Mouse (Mus musculus) midbrain, embryonic 15.5 days (tissue): ENCODE data around the gene Slc10a7. TPM values are rescaled to one million over a fixed set of nuclear protein-coding genes. Genes with fewer than 3 reads are reported as not detected.
"Not testable (repeated sequence)": the region's sequence is repeated elsewhere in the genome, so short reads cannot be mapped to it uniquely, and the experiment has no call there.

Experiments
- ATAC-seq: fragments of 200-750 bp; cut with Nextera tagmentation; replicated peaks from 2 replicates; pipeline ENCODE4 v1.8.0; 2017; ENCODE audit warnings: moderate TSS enrichment
- H3K27ac ChIP-seq: fragments of 300-500 bp; sonication (generic); 2 replicates; pipeline ENCODE4 v1.5.1; 2015; ENCODE audit warnings: mild to moderate bottlenecking, inconsistent platforms
- H3K27me3 ChIP-seq: fragments of 300-500 bp; sonication (generic); replicated peaks from 2 replicates; pipeline ENCODE4 v1.6.1; 2015; ENCODE audit warnings: inconsistent platforms
- H3K36me3 ChIP-seq: fragments of 300-500 bp; sonication (generic); replicated peaks from 2 replicates; pipeline ENCODE4 v1.6.1; 2015; ENCODE audit warnings: inconsistent platforms
- H3K4me1 ChIP-seq: fragments of 300-500 bp; sonication (generic); 2 replicates; pipeline ENCODE4 v1.6.1; 2015; ENCODE audit warnings: inconsistent platforms
- H3K4me2 ChIP-seq: fragments of 300-500 bp; sonication (generic); 2 replicates; pipeline ENCODE4 v1.6.1; 2015; ENCODE audit warnings: inconsistent platforms, mild to moderate bottlenecking, moderate library complexity
- H3K4me3 ChIP-seq: fragments of 300-500 bp; sonication (generic); 2 replicates; pipeline ENCODE4 v1.5.1; 2015; ENCODE audit warnings: mild to moderate bottlenecking, inconsistent platforms
- H3K9ac ChIP-seq: fragments of 300-500 bp; sonication (generic); 2 replicates; pipeline ENCODE4 v1.6.1; 2015; ENCODE audit warnings: mild to moderate bottlenecking, inconsistent platforms
- H3K9me3 ChIP-seq: fragments of 300-500 bp; sonication (generic); 2 replicates; pipeline ENCODE4 v1.6.1; 2016; ENCODE audit warnings: inconsistent platforms
- WGBS: fragments of 180-500 bp; shearing (Covaris S2); methylation state at CpG from one replicate; pipeline ENCODE4 v1.1.7; 2015; ENCODE audit warnings: mixed read lengths; 5-methylcytosine and 5-hydroxymethylcytosine counted together
- polyA plus RNA-seq: library from polyadenylated mRNA; unstranded; fragments of >200 nt; fragmentation: Nextera tagmentation; extraction: Ambion mirVana; gene quantifications from 2 replicates; pipeline ENCODE4 v1.2.1, GENCODE M21; 2015

Slc10a7 gene
- polyA plus RNA-seq, 1 experiment from 2014 or later, result 11.9 TPM

DNA sequence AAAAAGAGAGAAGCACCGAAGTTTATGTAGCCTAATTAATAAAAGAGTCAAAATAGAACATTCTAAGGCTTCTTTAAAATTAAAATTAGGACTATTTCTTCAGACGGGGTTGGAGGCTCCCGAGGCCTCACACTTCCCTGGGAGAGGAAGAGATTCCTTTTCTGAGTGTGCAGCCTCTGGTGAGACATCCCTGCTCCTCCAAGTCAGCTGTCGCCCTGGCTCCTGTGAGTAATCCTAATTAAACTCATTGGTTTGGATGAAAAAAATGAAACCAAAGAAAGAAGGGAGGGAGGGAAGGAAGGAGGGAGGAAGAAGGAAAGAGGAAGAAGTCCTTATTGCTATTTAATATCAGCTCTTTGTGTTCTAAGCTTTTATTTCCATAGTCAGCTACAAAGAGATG, 205.7 kb downstream of the Slc10a7 start:
- ATAC-seq, result no peak
- Histone ChIP-seq H3K4me1 (no peaks in the 10 kb centered on the region), H3K9me3 (no peaks in the 10 kb centered on the region), H3K27ac (no peak overlapping the region), H3K36me3 (no peaks in the 10 kb centered on the region), H3K4me3 (no peak overlapping the region), H3K27me3 (no peaks in the 10 kb centered on the region), H3K4me2 (no peak overlapping the region), H3K9ac (no peak overlapping the region)
- WGBS, result 75% methylated on average over 4 of the region's 4 CpGs

DNA sequence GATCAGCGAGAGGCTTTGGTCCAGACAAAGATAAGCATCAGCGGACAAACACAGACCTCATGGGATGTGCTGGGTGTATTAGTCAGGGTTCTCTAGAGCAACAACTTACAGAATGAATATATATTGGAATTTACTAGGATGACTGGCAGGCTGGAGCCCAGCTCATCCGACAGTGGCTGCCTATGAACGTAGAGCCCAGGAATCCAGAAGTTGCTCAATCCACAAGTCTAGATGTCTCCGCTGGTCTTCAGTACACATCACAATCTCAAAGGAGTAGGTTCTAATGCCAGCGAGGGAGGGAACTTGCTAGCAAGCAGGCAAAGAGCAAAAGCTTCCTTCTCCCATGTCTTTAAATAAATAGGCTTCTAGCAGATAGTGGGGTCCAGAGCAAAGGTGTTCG, 207.4 kb downstream of the Slc10a7 start:
- H3K27ac ChIP-seq, result no peak overlapping the region
- no peaks in the 10 kb centered on the region for H3K27me3 ChIP-seq
- H3K4me2 ChIP-seq, result no peak overlapping the region
- ATAC-seq, result no peak
- H3K9ac ChIP-seq, result no peak overlapping the region
- H3K9me3 ChIP-seq, result no peaks in the 10 kb centered on the region
- WGBS, result 99% methylated on average over 7 of the region's 7 CpGs
- no peaks in the 10 kb centered on the region for H3K36me3 ChIP-seq
- H3K4me3 ChIP-seq, result no peak overlapping the region
- H3K4me1 ChIP-seq, result no peaks in the 10 kb centered on the region

DNA sequence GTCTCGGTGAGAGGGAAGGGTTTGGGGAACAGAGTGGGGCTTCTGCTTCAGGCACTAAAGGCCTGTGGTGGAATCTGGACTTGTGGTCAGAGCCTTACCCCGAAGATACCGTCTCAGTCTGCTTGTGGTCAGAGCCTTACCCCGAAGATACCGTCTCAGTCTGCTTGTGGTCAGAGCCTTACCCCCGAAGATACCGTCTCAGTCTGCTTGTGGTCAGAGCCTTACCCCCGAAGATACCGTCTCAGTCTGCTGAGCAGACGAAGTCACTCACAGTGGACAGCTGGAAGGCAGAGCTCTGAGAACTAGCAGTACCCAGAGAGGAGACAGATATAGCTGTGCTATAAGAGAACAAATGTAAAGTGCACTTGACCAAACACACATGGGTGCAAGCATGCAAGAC, 208.0 kb downstream of the Slc10a7 start:
- not testable (repeated sequence) for H3K36me3 ChIP-seq, H3K9me3 ChIP-seq, ATAC-seq, H3K27ac ChIP-seq, H3K4me1 ChIP-seq, H3K9ac ChIP-seq, H3K27me3 ChIP-seq, H3K4me2 ChIP-seq, H3K4me3 ChIP-seq
- 95% methylated on average over 10 of the region's 10 CpGs for WGBS

DNA sequence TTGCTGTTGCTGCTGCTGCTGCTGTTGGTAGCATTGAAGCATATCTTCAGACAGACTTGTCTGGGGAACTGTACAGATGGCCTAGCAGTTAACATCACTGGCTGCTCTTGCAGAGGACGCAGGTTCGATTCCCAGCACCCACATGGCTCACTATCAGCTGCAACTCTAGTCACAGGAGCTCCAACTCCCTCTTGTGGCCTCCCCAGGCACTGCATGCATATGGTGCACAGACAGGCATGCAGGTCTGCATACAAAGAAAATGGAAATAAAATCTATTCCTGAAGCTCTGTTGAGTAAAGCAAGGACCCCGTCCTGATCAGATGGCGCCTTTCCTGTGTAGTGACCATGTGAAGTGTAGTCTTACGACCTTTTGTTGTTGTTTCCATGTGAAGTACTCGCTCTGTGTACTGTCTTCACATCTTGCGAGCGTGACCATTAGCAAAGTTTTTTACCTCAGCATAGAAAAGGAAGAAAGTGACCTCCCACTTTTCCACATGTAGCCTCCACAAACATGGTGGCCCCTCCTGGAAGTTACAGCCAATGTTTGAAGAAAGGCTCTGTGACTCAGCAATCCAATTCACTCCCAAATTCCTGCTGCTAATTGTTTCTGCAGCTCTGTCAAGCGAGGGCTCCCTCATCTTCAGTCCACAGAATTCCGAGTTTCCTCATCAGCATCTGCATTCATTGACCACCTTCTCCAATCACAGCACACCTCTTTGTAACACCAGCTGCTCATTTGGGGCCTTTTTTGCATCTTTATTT, 210.3 kb downstream of the Slc10a7 start:
- H3K9me3 ChIP-seq, result no peaks in the 10 kb centered on the region
- H3K4me1 ChIP-seq, result no peaks in the 10 kb centered on the region
- H3K4me3 ChIP-seq, result no peak overlapping the region
- no peaks in the 10 kb centered on the region for H3K27me3 ChIP-seq
- ATAC-seq, result no peak
- WGBS, result 87% methylated on average over 10 of the region's 10 CpGs
- no peak overlapping the region for H3K4me2 ChIP-seq
- H3K9ac ChIP-seq, result no peak overlapping the region
- H3K36me3 ChIP-seq, result no peaks in the 10 kb centered on the region
- H3K27ac ChIP-seq, result no peak overlapping the region

DNA sequence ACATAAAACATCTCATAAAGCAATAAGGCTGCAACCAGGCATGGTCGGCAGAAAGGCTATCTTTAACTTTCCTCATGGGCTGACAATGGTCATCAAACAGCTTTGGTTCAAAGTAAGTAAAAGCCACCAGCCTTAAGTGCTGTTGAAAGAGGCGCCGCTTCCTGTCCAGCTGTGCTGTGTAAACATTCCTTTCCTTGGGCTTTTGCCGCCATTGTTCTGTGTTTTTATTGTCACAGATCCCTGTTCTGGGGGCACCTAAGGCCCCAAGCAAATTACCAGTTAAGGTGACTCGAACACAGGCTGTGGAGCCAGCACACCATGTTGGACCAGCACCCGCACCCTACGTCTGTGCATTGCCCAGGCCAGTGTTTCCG, 210.9 kb downstream of the Slc10a7 start:
- no peak overlapping the region for H3K27ac ChIP-seq
- WGBS, result 74% methylated on average over 8 of the region's 8 CpGs

DNA sequence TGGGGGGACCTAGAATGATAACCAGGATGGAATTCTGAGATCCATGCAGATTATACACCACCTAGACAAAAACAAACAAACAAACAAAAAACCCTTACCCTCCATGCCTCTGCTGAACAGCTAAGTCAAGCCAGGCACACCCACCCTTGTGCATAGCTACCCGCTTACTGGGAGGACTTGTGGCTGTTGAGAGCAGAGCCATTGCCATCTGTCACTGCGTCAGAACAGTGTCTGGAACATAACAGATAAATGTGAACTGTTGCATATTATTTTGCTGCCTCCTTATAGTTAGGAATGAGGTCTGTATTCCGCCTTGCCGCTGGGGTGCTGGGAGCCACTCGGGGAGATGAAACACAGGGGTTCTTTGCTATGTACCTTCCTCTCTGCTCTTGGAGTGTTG, 212.4 kb downstream of the Slc10a7 start:
- Histone ChIP-seq H3K9me3 (no peaks in the 10 kb centered on the region), H3K4me3 (no peak overlapping the region), H3K27ac (no peak overlapping the region), H3K36me3 (no peaks in the 10 kb centered on the region), H3K27me3 (no peaks in the 10 kb centered on the region), H3K9ac (no peak overlapping the region), H3K4me2 (no peak overlapping the region), H3K4me1 (no peaks in the 10 kb centered on the region)
- WGBS, result 96% methylated on average over 5 of the region's 5 CpGs
- ATAC-seq, result no peak

More for the DNA sequence above, 210.9 kb downstream of the Slc10a7 start:
- no peak for ATAC-seq
- Histone ChIP-seq H3K9me3 (no peaks in the 10 kb centered on the region), H3K4me1 (no peaks in the 10 kb centered on the region), H3K9ac (no peak overlapping the region), H3K27me3 (no peaks in the 10 kb centered on the region), H3K4me3 (no peak overlapping the region), H3K36me3 (no peaks in the 10 kb centered on the region), H3K4me2 (no peak overlapping the region)

DNA sequence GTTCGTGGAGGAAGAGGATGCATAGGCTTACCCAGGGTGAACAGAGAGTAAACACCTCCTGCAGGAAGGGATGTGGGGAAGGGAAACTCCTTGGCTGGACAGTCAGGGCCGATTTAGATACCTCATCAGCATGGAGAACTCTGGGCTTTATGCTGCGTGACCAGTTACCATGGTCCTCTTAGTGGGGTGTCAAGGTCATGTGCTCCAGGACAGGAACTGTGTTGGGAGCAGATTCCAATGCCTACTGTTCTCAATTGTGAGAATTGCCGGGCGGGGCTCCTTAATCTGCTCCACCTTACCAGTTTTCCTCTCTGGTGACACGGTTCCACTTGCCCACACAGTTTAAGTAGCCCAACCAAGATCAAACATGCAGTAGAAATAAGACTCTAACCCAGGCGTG, 213.1 kb downstream of the Slc10a7 start:
- no peak overlapping the region for H3K4me2 ChIP-seq
- no peaks in the 10 kb centered on the region for H3K36me3 ChIP-seq
- no peaks in the 10 kb centered on the region for H3K9me3 ChIP-seq
- H3K4me3 ChIP-seq, result no peak overlapping the region
- no peak overlapping the region for H3K9ac ChIP-seq
- 86% methylated on average over 7 of the region's 7 CpGs for WGBS
- no peaks in the 10 kb centered on the region for H3K4me1 ChIP-seq
- H3K27me3 ChIP-seq, result no peaks in the 10 kb centered on the region
- no peak overlapping the region for H3K27ac ChIP-seq
- ATAC-seq, result no peak

DNA sequence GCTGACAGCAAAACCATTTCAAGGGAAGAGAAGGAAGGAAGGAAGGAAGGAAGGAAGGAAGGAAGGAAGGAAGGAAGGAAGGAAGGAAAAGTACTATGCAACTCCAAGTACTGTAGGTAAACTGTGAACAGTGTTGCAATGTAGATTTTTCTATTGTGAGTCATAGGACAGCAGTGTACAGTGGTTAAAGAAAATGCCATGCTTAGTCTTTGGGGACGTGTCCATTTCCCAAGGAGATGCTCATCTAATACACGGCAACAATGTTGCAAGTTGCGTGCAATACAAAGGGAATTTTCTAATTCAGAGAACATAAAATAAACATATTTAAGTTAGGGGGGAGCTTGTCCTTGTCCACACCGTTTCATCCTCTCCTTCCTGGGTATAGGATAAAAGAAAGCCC, 215.7 kb downstream of the Slc10a7 start:
- H3K4me1 ChIP-seq, result no peaks in the 10 kb centered on the region
- no peaks in the 10 kb centered on the region for H3K27me3 ChIP-seq
- H3K4me3 ChIP-seq, result no peak overlapping the region
- no peaks in the 10 kb centered on the region for H3K9me3 ChIP-seq
- 83% methylated on average over 4 of the region's 4 CpGs for WGBS
- no peaks in the 10 kb centered on the region for H3K36me3 ChIP-seq
- no peak overlapping the region for H3K27ac ChIP-seq
- ATAC-seq, result no peak
- no peak overlapping the region for H3K4me2 ChIP-seq
- H3K9ac ChIP-seq, result no peak overlapping the region

DNA sequence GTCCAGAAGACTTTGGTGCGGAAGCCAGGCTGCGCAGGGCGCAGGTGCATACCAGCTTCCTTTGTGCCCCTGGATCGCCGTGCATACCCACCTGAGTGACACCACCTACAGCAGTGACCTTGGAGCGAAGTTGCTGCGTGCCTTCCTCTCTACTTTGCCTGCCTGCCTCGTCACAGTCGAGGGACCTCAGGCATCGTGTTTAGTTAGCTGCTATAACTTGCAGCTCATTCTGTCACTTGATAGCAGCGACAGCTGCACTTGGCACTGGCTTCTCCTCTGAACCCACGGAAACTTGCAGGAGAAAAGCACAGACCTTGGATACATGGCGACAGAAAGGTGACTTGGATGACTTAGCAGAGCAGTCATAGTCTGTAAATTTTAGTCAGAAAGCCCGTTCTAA, 219.1 kb downstream of the Slc10a7 start:
- no peaks in the 10 kb centered on the region for H3K9me3 ChIP-seq
- 96% methylated on average over 14 of the region's 14 CpGs for WGBS
- no peak overlapping the region for H3K9ac ChIP-seq
- H3K36me3 ChIP-seq, result peaks cover 3% of the 10 kb centered on the region; the same call in 1 of the 2 replicates
- H3K27me3 ChIP-seq, result no peaks in the 10 kb centered on the region
- H3K4me3 ChIP-seq, result no peak overlapping the region
- H3K27ac ChIP-seq, result no peak overlapping the region
- no peaks in the 10 kb centered on the region for H3K4me1 ChIP-seq
- ATAC-seq, result no peak
- H3K4me2 ChIP-seq, result no peak overlapping the region

DNA sequence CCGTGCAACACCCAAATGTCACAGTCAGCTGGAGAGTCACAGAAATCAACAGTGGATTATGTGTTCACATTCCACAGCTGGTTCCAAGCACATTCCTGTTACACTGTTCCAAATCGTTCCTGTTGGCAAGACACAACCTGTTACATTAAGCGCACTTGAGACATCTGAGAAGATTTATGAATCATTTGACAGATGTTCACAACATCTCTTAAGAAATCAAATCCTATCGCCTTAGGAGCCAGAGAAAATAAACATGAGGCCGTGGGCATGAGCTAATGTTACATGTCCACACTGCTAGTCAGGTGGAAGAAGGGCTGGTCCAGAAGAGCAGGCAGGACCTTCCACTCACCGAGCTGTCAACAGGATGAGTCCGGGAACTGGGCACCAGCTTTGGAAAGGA, 223.3 kb downstream of the Slc10a7 start:
- no peak overlapping the region for H3K4me2 ChIP-seq
- H3K4me1 ChIP-seq, result no peaks in the 10 kb centered on the region
- no peak for ATAC-seq
- no peak overlapping the region for H3K4me3 ChIP-seq
- 90% methylated on average over 7 of the region's 7 CpGs for WGBS
- no peaks in the 10 kb centered on the region for H3K27me3 ChIP-seq
- H3K27ac ChIP-seq, result no peak overlapping the region
- H3K9ac ChIP-seq, result no peak overlapping the region
- H3K9me3 ChIP-seq, result no peaks in the 10 kb centered on the region
- peaks cover 3% of the 10 kb centered on the region; the same call in 1 of the 2 replicates for H3K36me3 ChIP-seq

DNA sequence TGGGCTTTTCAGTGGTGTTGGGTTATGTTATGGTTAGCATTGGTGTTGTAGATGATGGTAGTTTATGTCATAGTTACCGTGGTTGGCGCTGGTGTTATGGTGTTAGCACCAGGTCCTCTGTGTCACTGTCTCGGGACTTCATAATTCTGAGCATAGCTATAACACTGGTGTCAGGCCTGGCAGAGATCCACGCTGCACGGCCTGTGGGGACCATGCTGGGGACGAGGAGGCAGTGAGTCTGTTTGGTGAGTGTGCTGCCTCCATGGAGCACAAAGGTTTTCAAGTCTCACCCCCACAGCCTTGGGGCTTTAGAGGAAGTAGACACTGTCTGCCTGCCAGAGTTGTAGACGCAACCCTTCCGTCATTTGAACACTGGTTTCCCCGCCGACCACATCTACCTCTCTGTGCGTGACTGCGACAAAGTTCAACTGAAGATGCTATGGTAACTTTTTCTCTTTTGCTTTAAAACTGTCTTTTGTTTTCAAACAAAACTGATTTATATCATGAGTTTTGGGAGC, 223.9 kb downstream of the Slc10a7 start:
- Histone ChIP-seq H3K4me2 (no peak overlapping the region), H3K27me3 (no peaks in the 10 kb centered on the region), H3K9me3 (no peaks in the 10 kb centered on the region), H3K4me1 (no peaks in the 10 kb centered on the region), H3K36me3 (peaks cover 3% of the 10 kb centered on the region; the same call in 1 of the 2 replicates), H3K27ac (no peak overlapping the region), H3K4me3 (no peak overlapping the region), H3K9ac (no peak overlapping the region)
- WGBS, result 93% methylated on average over 12 of the region's 12 CpGs
- no peak for ATAC-seq

DNA sequence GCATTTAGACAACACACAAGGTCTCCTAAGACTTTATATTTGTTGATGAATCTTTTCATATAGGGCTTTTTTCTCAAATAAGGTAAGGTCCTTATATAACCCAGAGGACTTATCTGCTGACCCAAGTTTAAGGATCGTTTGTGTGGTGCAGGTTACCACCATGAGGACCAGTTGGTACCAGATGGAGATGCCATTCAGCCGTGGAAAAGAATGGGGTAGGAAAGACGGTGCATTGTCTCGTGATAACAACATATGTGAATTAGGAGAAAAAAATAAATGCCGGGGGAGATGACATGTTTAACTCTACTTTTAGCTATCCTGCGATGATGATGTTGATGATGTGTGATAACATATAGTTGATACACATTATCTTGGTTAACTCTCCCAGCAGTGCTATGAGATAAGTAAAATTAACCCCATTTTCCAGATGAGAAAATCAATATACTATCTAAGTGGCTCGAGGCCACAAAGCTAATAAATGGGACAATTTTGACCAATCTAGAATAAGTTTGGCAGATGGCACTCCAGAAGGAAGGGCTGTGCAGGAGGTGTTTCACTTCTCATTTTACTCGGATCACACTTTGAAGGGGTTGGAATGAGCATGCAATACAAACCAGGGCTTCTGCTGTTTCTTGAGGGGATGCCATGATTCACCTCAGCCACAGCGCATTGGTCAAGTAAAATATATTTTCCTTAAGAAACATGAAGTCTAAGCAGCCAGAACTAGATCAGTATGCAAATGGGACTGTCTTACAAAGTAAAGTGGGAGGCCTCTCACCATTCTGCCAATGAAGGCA, 225.8 kb downstream of the Slc10a7 start:
- no peak overlapping the region for H3K4me2 ChIP-seq
- 94% methylated on average over 9 of the region's 9 CpGs for WGBS
- ATAC-seq, result no peak
- H3K27ac ChIP-seq, result no peak overlapping the region
- no peaks in the 10 kb centered on the region for H3K9me3 ChIP-seq
- H3K4me3 ChIP-seq, result no peak overlapping the region
- H3K36me3 ChIP-seq, result peaks cover 3% of the 10 kb centered on the region; the same call in 1 of the 2 replicates
- no peaks in the 10 kb centered on the region for H3K4me1 ChIP-seq
- no peak overlapping the region for H3K9ac ChIP-seq
- no peaks in the 10 kb centered on the region for H3K27me3 ChIP-seq
